Comparison of ENCODE assay signal across 23 mouse cellular contexts in the genomic region with DNA sequence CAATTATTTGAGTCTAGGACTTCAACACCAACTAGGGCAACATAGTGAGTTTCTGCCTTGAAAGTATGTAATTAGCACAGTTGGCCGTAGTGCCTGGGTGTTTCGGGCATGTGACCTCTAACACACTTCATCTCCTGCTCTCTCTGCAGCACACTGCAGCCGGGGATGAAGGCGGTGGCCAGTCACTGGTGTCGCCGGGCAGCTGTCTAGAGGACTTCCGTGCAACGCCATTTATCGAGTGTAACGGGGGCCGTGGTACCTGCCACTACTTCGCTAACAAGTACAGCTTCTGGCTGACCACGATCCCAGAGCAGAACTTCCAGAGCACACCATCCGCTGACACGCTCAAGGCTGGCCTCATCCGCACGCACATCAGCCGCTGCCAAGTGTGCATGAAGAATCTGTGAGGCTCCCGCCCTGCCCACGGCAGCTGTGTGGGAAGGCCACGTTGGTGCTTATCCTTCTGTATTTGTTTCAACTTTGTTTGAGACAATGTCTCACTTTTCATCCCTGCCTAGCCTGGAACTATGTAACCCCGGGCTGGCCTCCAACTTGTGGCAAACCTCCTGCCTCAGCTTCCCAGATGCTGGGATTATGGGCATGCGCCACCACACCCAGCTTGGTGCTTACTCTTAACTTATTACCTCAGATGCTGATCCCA. TPM values are rescaled to one million over a fixed set of nuclear protein-coding genes. Genes with fewer than 3 reads are reported as not detected.
"Had no signal": no experiment of that assay in that cellular context is flagged by ENCODE, and none has a peak within 500 bp of the region (broad histone marks: within the 10 kb centered on the region; RNA-seq: fewer than 3 reads in every experiment).

No protein-coding gene starts in this region.

- H3K27me3 ChIP-seq: heart, embryonic 12.5 days; hindbrain, embryonic 13.5 days; hindbrain, embryonic 15.5 days; intestine, embryonic 15.5 days had no signal

- H3K4me2 ChIP-seq: heart, embryonic 12.5 days; hindbrain, embryonic 13.5 days; hindbrain, embryonic 15.5 days; intestine, embryonic 15.5 days; limb, embryonic 12.5 days; liver, embryonic 11.5 days had no signal

- H3K36me3 ChIP-seq: hindbrain, embryonic 13.5 days; hindbrain, embryonic 15.5 days had no signal

- DNase-seq: gastrocnemius, postnatal 14 days; gastrocnemius, postnatal 36 days; heart, adult 18-20 months; heart, postnatal 10 days; heart, postnatal 36 days; kidney, adult 18-20 months; kidney, adult 8-10 months; kidney, postnatal 10 days; kidney, postnatal 25 days; kidney, postnatal 4 days; liver had no signal

- H3K9me3 ChIP-seq: heart, embryonic 10.5 days; heart, embryonic 12.5 days; hindbrain, embryonic 13.5 days; hindbrain, embryonic 15.5 days; intestine, embryonic 15.5 days; limb, embryonic 10.5 days; limb, embryonic 12.5 days had no signal

- H3K4me3 ChIP-seq: heart, embryonic 10.5 days; heart, embryonic 12.5 days; hindbrain, embryonic 13.5 days; hindbrain, embryonic 15.5 days; intestine, embryonic 15.5 days; layer of hippocampus, adult 2 months; left cerebral cortex, adult 2 months; limb, embryonic 10.5 days; limb, embryonic 12.5 days had no signal

- H3K4me1 ChIP-seq: hindbrain, embryonic 15.5 days had no signal

- ATAC-seq: inflammation-experienced regulatory T-cells, adult 6 months; intestine, embryonic 15.5 days; intestine, postnatal 0 days had no signal

- H3K9ac ChIP-seq: heart, embryonic 12.5 days; hindbrain, embryonic 13.5 days; hindbrain, embryonic 15.5 days; intestine, embryonic 15.5 days; limb, embryonic 12.5 days had no signal

- H3K27ac ChIP-seq: heart, embryonic 10.5 days; hindbrain, embryonic 13.5 days; hindbrain, embryonic 15.5 days; intestine, embryonic 15.5 days; layer of hippocampus, adult 2 months; left cerebral cortex, adult 2 months; limb, embryonic 10.5 days; limb, embryonic 12.5 days had no signal

RNA-seq across cellular contexts. Expression of gene Rab20, which starts 30.5 kb away (rescaled TPM):
- total RNA-seq: layer of hippocampus, adult 2 months had no signal
